Mouse (Mus musculus) adrenal gland, postnatal 10 days (tissue): ENCODE results near the gene Fgd6. TPM values are rescaled to one million over a fixed set of nuclear protein-coding genes. Genes with fewer than 3 reads are reported as not detected.

ENCODE experiments used
- DNase-seq: peaks from one replicate; pipeline ENCODE4 v3.0.0; 2021; ENCODE audit warnings: mixed read lengths
- total RNA-seq, 2 experiments: library from RNA; stranded (reverse); gene quantifications; 2 replicates each; pipeline ENCODE4 v1.2.3; 2021

Gene Fgd6
- total RNA-seq, 2 experiments from 2014 or later: 6.0 to 8.1 TPM

DNA sequence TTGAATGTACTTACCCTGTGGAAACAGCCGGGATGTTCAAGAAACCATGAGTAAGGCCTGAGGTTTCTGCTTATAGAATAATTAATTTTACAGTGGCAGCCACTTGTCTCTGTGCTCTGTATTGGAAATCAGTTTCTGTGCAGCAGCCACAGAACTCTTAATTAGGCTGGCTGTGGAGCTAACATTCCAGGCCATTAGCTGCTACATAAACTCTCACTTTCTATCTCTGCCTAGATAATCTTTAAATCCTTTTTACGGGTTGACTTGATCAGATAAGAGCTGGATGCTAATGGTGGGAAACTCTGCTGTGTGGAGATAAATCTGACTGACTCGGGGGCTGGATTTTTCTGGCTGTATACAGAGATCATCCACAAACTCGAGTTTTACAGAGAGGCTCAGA is 147.4 kb downstream of the Fgd6 start:
- DNase-seq: no peak

Other genes with a start within 250 kb of the Fgd6 start
- gene Usp44, start 204.4 kb upstream of the Fgd6 start, total RNA-seq: not detected
- 100 to 1,000 TPM; 181 to 187 TPM for gene Metap2, start 138.9 kb upstream of the Fgd6 start, total RNA-seq
- gene Vezt, start 184 bp upstream of the Fgd6 start, total RNA-seq: 10 to 100 TPM; 24.9 to 27.7 TPM
- gene Nr2c1, start 112.0 kb downstream of the Fgd6 start, total RNA-seq: 10 to 100 TPM; 13.1 to 16.4 TPM
- 100 to 1,000 TPM; 485 to 536 TPM for gene Ndufa12, start 162.7 kb downstream of the Fgd6 start, total RNA-seq